ENCODE assay signal across 8 mouse cellular contexts in genomic region chr3:104962141-104962611, GRCm38 (mm10). TPM values are rescaled to one million over a fixed set of nuclear protein-coding genes. Genes with fewer than 3 reads are reported as not detected.
DNase-seq lines count a peak whose midpoint lies in the region; ATAC-seq lines count a peak whose summit lies in the region.

No protein-coding gene starts in this region.

- ATAC-seq in lung, embryonic 15.5 days (ENCODE audit: borderline replicate concordance, extremely low read depth, low FRiP score, low TSS enrichment): peak; percentile 58
- ATAC-seq in forebrain, embryonic 12.5 days (ENCODE audit: low FRiP score): no peak
- ATAC-seq in kidney, embryonic 16.5 days (ENCODE audit: low FRiP score, low TSS enrichment): 0 out of 2 replicates have a peak, but pooled peaks have one; percentile 10
- ATAC-seq in midbrain, embryonic 12.5 days (ENCODE audit: low FRiP score, low read depth): 0 out of 2 replicates have a peak, but pooled peaks have one; percentile 13

- H3K9ac ChIP-seq in lung, embryonic 15.5 days: peak overlapping the region; percentile 42; the same call in 1 of the 2 replicates
- peak overlapping the region; percentile 41; the same call in 1 of the 2 replicates for H3K9ac ChIP-seq in forebrain, embryonic 12.5 days
- H3K9ac ChIP-seq in kidney, embryonic 16.5 days (replicated peaks; ENCODE audit: low read length): peak overlapping the region; percentile 53; the same call in 1 of the 2 replicates
- H3K9ac ChIP-seq in midbrain, embryonic 12.5 days (replicated peaks): 0 out of 2 replicates have a peak overlapping the region, but pooled peaks have one; percentile 46

- peaks cover 51% of the 10 kb centered on the region for H3K27me3 ChIP-seq in lung, embryonic 15.5 days
- H3K27me3 ChIP-seq in forebrain, embryonic 12.5 days: peaks cover 91% of the 10 kb centered on the region
- peaks cover 65% of the 10 kb centered on the region for H3K27me3 ChIP-seq in kidney, embryonic 16.5 days (ENCODE audit: insufficient read depth, low read length)
- H3K27me3 ChIP-seq in midbrain, embryonic 12.5 days: peaks cover 96% of the 10 kb centered on the region

- H3K27ac ChIP-seq in lung, embryonic 15.5 days: peak overlapping the region; percentile 69
- no peak overlapping the region for H3K27ac ChIP-seq in forebrain, embryonic 12.5 days
- no peak overlapping the region for H3K27ac ChIP-seq in kidney, embryonic 16.5 days (ENCODE audit: low read length)
- no peak overlapping the region for H3K27ac ChIP-seq in midbrain, embryonic 12.5 days (replicated peaks)

- H3K9me3 ChIP-seq in lung, embryonic 15.5 days: no peaks in the 10 kb centered on the region
- H3K9me3 ChIP-seq in forebrain, embryonic 12.5 days: no peaks in the 10 kb centered on the region
- no peaks in the 10 kb centered on the region for H3K9me3 ChIP-seq in kidney, embryonic 16.5 days (ENCODE audit: low read length)
- H3K9me3 ChIP-seq in midbrain, embryonic 12.5 days: no peaks in the 10 kb centered on the region

- peak overlapping the region; percentile 78 for H3K4me2 ChIP-seq in lung, embryonic 15.5 days
- peak overlapping the region; percentile 74 for H3K4me2 ChIP-seq in forebrain, embryonic 12.5 days
- H3K4me2 ChIP-seq in kidney, embryonic 16.5 days (replicated peaks; ENCODE audit: low read depth, low read length): peak overlapping the region; percentile 82
- H3K4me2 ChIP-seq in midbrain, embryonic 12.5 days (replicated peaks): peak overlapping the region; percentile 77

- no peak for DNase-seq in lung, adult 18-20 months
- no peak for DNase-seq in left cerebral cortex, adult 18-20 months (ENCODE audit: low spot score in 2 of 2)
- DNase-seq in urinary bladder, adult 18-20 months (ENCODE audit: low spot score in 2 of 2): no peak
- no peak for DNase-seq in spleen, adult 12 weeks (ENCODE audit: low spot score)

- H3K36me3 ChIP-seq in lung, embryonic 15.5 days: no peaks in the 10 kb centered on the region
- H3K36me3 ChIP-seq in forebrain, embryonic 12.5 days (replicated peaks): no peaks in the 10 kb centered on the region
- H3K36me3 ChIP-seq in kidney, embryonic 16.5 days (ENCODE audit: insufficient read depth, low read length): no peaks in the 10 kb centered on the region
- H3K36me3 ChIP-seq in midbrain, embryonic 12.5 days: no peaks in the 10 kb centered on the region

- H3K4me1 ChIP-seq in lung, embryonic 15.5 days: peaks cover 55% of the 10 kb centered on the region
- peaks cover 35% of the 10 kb centered on the region for H3K4me1 ChIP-seq in forebrain, embryonic 12.5 days
- H3K4me1 ChIP-seq in kidney, embryonic 16.5 days (ENCODE audit: insufficient read depth, low read length): peaks cover 24% of the 10 kb centered on the region
- peaks cover 26% of the 10 kb centered on the region for H3K4me1 ChIP-seq in midbrain, embryonic 12.5 days

- H3K4me3 ChIP-seq in lung, embryonic 15.5 days: peak overlapping the region; percentile 56
- H3K4me3 ChIP-seq in forebrain, embryonic 12.5 days (replicated peaks): peak overlapping the region; percentile 49
- peak overlapping the region; percentile 56 for H3K4me3 ChIP-seq in kidney, embryonic 16.5 days (ENCODE audit: low read length)
- H3K4me3 ChIP-seq in midbrain, embryonic 12.5 days: peak overlapping the region; percentile 56

- WGBS in lung, embryonic 15.5 days: under 1% methylated on average over 31 of the region's 31 CpGs
- WGBS in forebrain, embryonic 12.5 days: under 1% methylated on average over 28 of the region's 31 CpGs
- 0% methylated on average over 31 of the region's 31 CpGs for WGBS in kidney, embryonic 16.5 days
- WGBS in midbrain, embryonic 12.5 days: under 1% methylated on average over 31 of the region's 31 CpGs

RNA-seq across cellular contexts. Expression of gene Wnt2b, which starts 0.5 kb away (rescaled TPM):
- 2.0 and 2.4 TPM in 2 replicates for polyA plus RNA-seq in lung, embryonic 15.5 days (2015; fragmentation: Nextera tagmentation; extraction: Ambion mirVana)
- polyA plus RNA-seq in forebrain, embryonic 12.5 days (2016; fragmentation: Nextera tagmentation; extraction: Ambion mirVana): 0.85 and 1.5 TPM in 2 replicates
- 0.54 and 0.80 TPM in 2 replicates for polyA plus RNA-seq in kidney, embryonic 16.5 days (2015; fragmentation: Nextera tagmentation; extraction: Ambion mirVana)
- polyA plus RNA-seq in midbrain, embryonic 12.5 days (2016; fragmentation: Nextera tagmentation; extraction: Ambion mirVana): 1.3 and 1.7 TPM in 2 replicates
- total RNA-seq in left cerebral cortex, adult 18-20 months (2021): 1 to 10 TPM; 2.4 to 3.2 TPM
